Mouse (Mus musculus) olfactory bulb, adult 2 months (tissue): ENCODE measurements around the gene Serhl.

Experiments used
- CTCF ChIP-seq: fragments of 200-500 bp; IDR thresholded peaks from 2 replicates; pipeline ENCODE4 v1.5.1; 2012; ENCODE audit warnings: low read depth, mild to moderate bottlenecking, low read length, moderate library complexity; ENCODE audit not compliant: insufficient read depth
- POLR2A ChIP-seq: fragments of 200-500 bp; IDR thresholded peaks from 2 replicates; pipeline ENCODE4 v1.6.1; 2012; ENCODE audit warnings: mild to moderate bottlenecking, low read depth, low read length, moderate library complexity; ENCODE audit not compliant: insufficient read depth

DNA sequence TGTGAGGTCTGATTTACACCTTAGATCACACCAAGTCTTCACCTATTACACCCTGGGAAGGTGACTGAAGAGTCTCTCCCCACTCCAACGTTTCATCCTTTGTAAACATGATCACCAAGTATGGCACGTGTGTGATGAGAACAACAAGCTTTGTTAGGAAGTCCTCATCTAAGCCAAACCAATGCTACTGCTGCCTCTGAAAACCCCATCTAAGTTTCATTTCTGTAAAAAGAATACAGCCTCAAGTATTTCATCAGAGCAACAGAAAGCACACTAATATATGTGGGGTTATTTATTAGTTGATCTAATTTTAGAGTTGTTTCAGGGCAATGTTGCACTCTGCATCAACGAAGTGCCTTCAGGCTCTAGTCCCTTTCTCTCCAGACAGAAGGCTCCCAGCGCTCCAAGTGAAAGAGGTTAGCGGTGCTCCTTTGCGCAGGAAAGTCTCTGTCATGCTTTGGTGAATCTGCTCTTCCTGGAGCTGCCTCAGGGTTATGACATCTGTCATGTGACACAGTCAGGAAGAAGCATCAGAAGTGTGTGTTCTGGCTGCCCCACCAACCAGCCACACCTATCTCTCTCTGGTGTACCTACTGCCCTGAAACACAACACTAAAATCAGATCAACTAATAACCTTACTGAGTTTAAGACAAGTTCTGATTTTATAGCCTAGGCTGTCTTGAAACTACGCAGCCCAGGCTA lies 40.4 kb downstream of the Serhl start:
- TF ChIP-seq CTCF (no peak), POLR2A (no peak)
